Mouse (Mus musculus): Measurements from ENCODE around the gene 1700001F09Rik. TPM values are rescaled to one million over a fixed set of nuclear protein-coding genes. Genes with fewer than 3 reads are reported as not detected.
"Not testable (repeated sequence)": the region's sequence is repeated elsewhere in the genome, so short reads cannot be mapped to it uniquely, and the experiment has no call there.

1700001F09Rik gene
- total RNA-seq (2021) = not detected
- long read RNA-seq, experiment 1 = 0 reads
- long read RNA-seq, experiment 2 = 0 reads

- intact Hi-C loops (cut with DNase I; ENCODE audit: low total_unique reads); DNase-seq: not testable (repeated sequence)
These were observed at the start of gene 1700001F09Rik for GRCm38 (mm10) chr14:43347711-43348110. TSS of gene 1700001F09Rik (minus strand) at chr14:43347811.

DNA sequence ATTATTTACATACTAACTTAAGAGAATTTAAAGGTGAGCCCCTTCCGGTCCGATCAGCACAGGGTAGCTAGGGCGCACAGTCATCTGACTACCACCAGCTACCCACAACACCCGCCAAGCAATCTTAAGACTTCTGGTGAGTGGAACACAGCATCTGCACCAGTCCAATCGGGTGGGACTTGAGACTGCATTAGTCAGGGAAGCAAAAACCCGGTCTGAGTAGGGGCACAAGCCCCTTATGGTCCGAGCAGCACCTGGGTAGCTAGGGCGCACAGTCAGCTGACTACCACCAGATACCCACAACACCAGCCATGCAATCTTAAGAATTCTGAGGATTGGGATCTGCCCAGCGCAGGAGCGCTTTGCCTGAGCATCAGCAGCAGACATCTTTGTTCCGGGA lies 14.1 kb upstream of the 1700001F09Rik start:
- intact Hi-C loops (cut with DNase I; ENCODE audit: low total_unique reads); DNase-seq: not testable (repeated sequence)

DNA sequence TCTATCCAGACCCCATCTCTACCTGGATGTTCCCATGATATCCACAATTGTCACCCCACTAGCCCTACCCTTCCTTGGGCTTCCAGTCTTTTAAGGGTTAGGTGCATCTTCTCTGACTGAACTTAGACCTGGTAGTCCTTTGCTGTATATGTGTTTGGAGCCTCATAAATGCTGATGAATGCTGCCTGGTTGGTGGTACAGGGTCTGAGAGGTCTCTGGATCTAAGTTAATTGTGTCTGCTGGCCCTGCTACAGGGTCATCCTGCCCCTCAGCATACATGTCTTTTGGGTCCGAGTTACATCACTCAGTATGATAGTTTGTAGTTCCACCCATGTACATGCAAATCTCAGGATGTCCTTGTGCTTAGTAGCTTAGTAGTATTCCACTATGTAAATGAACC lies 11.6 kb upstream of the 1700001F09Rik start:
- intact Hi-C loops (cut with DNase I; ENCODE audit: low total_unique reads); DNase-seq: not testable (repeated sequence)

GRCm38 (mm10) chr14:43357496-43357895 lies 9.9 kb upstream of the 1700001F09Rik start:
- intact Hi-C loops (cut with DNase I; ENCODE audit: low total_unique reads) = not testable (repeated sequence)

GRCm38 (mm10) chr14:43352944-43353343 lies 5.3 kb upstream of the 1700001F09Rik start:
- DNase-seq; intact Hi-C loops (cut with DNase I; ENCODE audit: low total_unique reads): not testable (repeated sequence)

More at GRCm38 (mm10) chr14:43357496-43357895, 9.9 kb upstream of the 1700001F09Rik start:
- not testable (repeated sequence) for DNase-seq

GRCm38 (mm10) chr14:43337646-43338045 lies 10.0 kb downstream of the 1700001F09Rik start:
- intact Hi-C loops (cut with DNase I; ENCODE audit: low total_unique reads); DNase-seq: not testable (repeated sequence)

DNA sequence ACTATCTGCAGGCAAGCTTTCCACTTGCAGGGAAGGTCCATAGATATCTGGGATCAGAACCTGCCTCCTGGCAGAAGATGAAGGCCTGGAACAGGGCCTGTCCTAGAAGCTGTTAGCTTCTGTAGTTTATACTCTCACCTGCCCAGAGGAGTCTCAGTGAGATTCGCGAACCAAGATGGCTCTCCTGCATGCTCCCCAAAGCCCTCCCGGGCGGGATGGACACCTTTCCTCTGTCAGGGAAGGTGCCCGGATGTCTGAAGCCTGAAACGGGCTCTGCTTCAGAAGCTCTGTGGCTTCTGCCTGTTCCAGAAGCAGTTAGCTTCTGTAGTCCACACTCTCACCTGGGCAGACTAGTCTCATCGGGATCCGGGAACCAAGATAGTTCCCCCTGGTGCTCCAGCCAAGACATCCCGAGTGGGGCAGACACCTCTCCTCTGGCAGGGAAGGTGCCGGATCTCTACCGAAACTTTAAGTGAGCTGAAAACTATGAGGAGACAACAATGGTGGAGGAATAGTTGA lies 16.2 kb downstream of the 1700001F09Rik start:
- intact Hi-C loops (cut with DNase I; ENCODE audit: low total_unique reads) = not testable (repeated sequence)
- peak; percentile 5 for DNase-seq

DNA sequence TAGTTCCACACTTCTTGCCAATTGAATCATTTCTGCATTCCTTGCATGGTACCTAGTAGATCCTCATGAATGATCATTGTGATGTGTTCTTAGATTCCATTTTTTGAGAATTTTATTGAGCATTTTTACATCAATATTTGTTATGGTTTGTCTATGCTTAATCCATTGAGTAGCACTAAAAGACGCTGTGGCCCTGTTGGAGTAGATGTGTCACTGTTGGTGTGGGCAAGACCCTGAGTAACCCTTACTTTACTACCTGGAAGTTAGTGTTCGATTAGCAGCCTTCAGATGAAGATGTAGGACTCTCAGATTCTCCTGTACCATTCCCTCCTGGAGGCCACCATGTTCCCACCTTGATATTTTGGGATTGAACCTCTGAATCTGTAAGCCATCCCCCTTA lies 19.0 kb downstream of the 1700001F09Rik start:
- DNase-seq; intact Hi-C loops (cut with DNase I; ENCODE audit: low total_unique reads): not testable (repeated sequence)

GRCm38 (mm10) chr14:43319516-43319915 lies 28.1 kb downstream of the 1700001F09Rik start:
- intact Hi-C loops (cut with DNase I; ENCODE audit: low total_unique reads); DNase-seq: not testable (repeated sequence)

DNA sequence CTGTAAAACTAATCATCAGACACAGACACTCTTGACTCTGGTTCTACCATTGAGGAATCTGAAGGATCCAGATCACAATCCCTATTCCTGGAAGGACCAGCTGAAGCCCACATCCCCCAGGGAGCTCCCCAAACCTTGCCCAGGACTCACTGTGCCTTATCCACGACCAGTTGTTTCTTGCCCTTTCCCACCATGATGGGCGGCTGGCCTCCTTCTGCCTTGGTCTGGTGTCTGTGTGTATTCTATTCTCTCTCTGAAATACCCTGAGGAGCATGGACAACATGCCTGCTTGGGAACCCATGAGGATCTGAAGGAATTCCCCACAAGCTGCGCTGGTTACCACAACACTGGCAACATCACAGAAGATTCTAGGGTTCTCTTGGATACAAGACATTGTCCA lies 54.1 kb downstream of the 1700001F09Rik start, which contains the start of gene Gm8127:
Gene Gm8127, minus strand, starts transcription at position 330 of the 400 bp plus-strand sequence.
- DNase-seq; intact Hi-C loops (cut with DNase I; ENCODE audit: low total_unique reads): not testable (repeated sequence)

Other genes with a start within 250 kb of the 1700001F09Rik start
- gene Gm8104, start 247.2 kb downstream of the 1700001F09Rik start, total RNA-seq (2021) = not detected
- not detected for gene Gm7233, start 167.9 kb downstream of the 1700001F09Rik start, total RNA-seq (2021)
- gene Gm8122, start 112.5 kb downstream of the 1700001F09Rik start, total RNA-seq (2021) = not detected
- not detected for gene Gm8126, start 89.2 kb downstream of the 1700001F09Rik start, total RNA-seq (2021)
- gene Gm9732, start 72.8 kb downstream of the 1700001F09Rik start, total RNA-seq (2021) = not detected
- gene Gm8127, start 54.0 kb downstream of the 1700001F09Rik start, total RNA-seq (2021) = not detected
- gene Gm8138, start 68.5 kb upstream of the 1700001F09Rik start, total RNA-seq (2021) = not detected
- gene Gm5799, start 195.8 kb upstream of the 1700001F09Rik start, total RNA-seq (2021) = not detected
- not detected for gene Gm17654, start 231.3 kb upstream of the 1700001F09Rik start, total RNA-seq (2021)

Measured in gastrocnemius, postnatal 14 days (tissue).